Mouse (Mus musculus) ES-Bruce4 (cell line): Measurements from ENCODE around the gene Ccin. TPM values are rescaled to one million over a fixed set of nuclear protein-coding genes. Genes with fewer than 3 reads are reported as not detected.

ENCODE experiments used
- H3K27ac ChIP-seq: 2 replicates; pipeline ENCODE4 v1.5.1; 2012; ENCODE audit warnings: low read length, inconsistent platforms; ENCODE audit not compliant: insufficient read depth
- H3K27me3 ChIP-seq: 2 replicates; pipeline ENCODE4 v1.6.1; 2012; ENCODE audit warnings: mild to moderate bottlenecking, low read length, inconsistent platforms; ENCODE audit not compliant: control insufficient read depth, poor library complexity, insufficient read depth, severe bottlenecking
- H3K36me3 ChIP-seq: 2 replicates; pipeline ENCODE4 v1.6.1; 2012; ENCODE audit warnings: inconsistent platforms, mild to moderate bottlenecking, low read length, moderate library complexity; ENCODE audit not compliant: control insufficient read depth, poor library complexity, insufficient read depth, severe bottlenecking
- H3K4me1 ChIP-seq: one replicate; pipeline ENCODE4 v1.8.1; 2011; ENCODE audit warnings: low read length; ENCODE audit not compliant: control insufficient read depth, insufficient read depth
- H3K4me3 ChIP-seq: 2 replicates; pipeline ENCODE4 v1.5.1; 2011; ENCODE audit warnings: low read depth, mild to moderate bottlenecking, low read length
- H3K9ac ChIP-seq: 2 replicates; pipeline ENCODE4 v1.6.1; 2012; ENCODE audit warnings: low read depth, mild to moderate bottlenecking, inconsistent platforms; ENCODE audit not compliant: poor library complexity, severe bottlenecking
- H3K9me3 ChIP-seq: replicated peaks from 2 replicates; pipeline ENCODE4 v1.6.1; 2012; ENCODE audit warnings: mild to moderate bottlenecking, low read length, inconsistent platforms; ENCODE audit not compliant: control insufficient read depth, poor library complexity, insufficient read depth, severe bottlenecking
- CTCF ChIP-seq: IDR thresholded peaks from one replicate; pipeline ENCODE4 v1.8.1; 2011; ENCODE audit warnings: low read depth, low read length
- EP300 ChIP-seq: IDR thresholded peaks from 2 replicates; pipeline ENCODE4 v1.6.1; 2011; ENCODE audit warnings: low read depth, low read length; ENCODE audit not compliant: insufficient read depth
- POLR2A ChIP-seq: IDR thresholded peaks from one replicate; pipeline ENCODE4 v1.8.1; 2011; ENCODE audit warnings: low read length; ENCODE audit not compliant: insufficient read depth
- polyA plus RNA-seq: library from polyadenylated mRNA; stranded (reverse); fragments of >200 nt; gene quantifications from 2 replicates; pipeline ENCODE4 v1.2.4, GENCODE M21; 2011; ENCODE audit warnings: low read depth; ENCODE audit not compliant: missing spikeins, insufficient read depth, insufficient read length

The Ccin gene
- polyA plus RNA-seq, 1 experiment: not detected

DNA sequence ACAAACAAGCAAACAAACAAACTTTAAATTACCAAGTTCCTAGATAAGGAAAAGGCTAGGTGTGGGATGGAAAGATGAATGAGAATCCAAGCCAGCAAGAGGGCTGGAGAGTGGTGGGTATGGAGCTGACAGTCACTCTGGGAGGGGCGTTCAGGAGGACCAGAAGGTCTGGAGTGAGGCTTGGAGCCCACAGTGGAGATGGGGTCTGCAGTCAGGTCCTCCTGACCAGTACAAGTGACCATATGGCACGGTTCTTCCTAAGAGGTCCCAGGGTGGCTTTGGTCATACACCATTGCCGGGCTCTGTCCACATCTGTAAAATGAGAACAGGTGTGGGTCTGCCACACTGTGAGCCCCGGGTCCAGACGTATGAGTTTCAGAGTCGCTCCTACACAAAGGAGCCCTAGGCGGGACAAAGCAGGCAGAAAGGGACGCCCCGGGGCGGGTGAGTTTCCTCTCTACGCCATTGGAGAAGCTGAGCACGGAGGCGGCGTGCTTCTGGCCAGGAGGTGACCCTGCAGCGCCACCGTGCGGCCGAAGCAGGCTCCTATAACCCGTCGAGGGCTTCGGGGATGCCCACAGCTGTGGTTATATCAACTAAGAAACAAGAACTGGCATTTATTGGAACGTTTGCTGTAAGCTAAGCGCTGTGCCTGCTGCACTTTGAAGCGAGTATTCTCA is 1.1 kb upstream of the Ccin start:
- H3K27ac ChIP-seq: no peak overlapping the region
- no peaks in the 10 kb centered on the region for H3K27me3 ChIP-seq
- peaks cover 8% of the 10 kb centered on the region for H3K4me1 ChIP-seq
- H3K9me3 ChIP-seq: no peaks in the 10 kb centered on the region
- H3K4me3 ChIP-seq: no peak overlapping the region
- 0 out of 2 replicates have a peak overlapping the region, but pooled peaks have one; percentile 15 for H3K9ac ChIP-seq
- TF ChIP-seq EP300 (peak; percentile 70), CTCF (peak; percentile 88), POLR2A (no peak)
- H3K36me3 ChIP-seq: no peaks in the 10 kb centered on the region

DNA sequence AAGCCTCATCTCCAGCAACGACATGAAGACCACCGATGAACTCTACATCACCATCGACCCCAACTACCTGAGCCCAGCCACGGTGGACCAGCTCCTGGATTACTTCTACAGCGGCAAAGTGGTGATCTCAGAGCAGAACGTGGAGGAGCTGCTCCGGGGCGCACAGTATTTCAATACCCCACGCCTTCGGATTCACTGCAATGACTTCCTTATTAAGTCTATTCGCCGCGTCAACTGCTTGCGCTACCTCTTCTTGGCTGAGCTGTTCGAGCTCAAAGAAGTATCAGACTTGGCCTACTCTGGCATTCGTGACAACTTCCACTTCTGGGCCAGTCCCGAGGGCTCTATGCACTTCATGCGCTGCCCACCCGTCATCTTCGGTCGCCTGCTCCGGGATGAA is 473 bp downstream of the Ccin start:
- no peak for TF ChIP-seq CTCF
- TF ChIP-seq EP300: no peak
- no peak for TF ChIP-seq POLR2A
- H3K27me3 ChIP-seq: no peaks in the 10 kb centered on the region
- peaks cover 2% of the 10 kb centered on the region for H3K4me1 ChIP-seq
- H3K9me3 ChIP-seq: no peaks in the 10 kb centered on the region
- H3K4me3 ChIP-seq: no peak overlapping the region
- H3K36me3 ChIP-seq: no peaks in the 10 kb centered on the region
- H3K27ac ChIP-seq: no peak overlapping the region
- H3K9ac ChIP-seq: no peak overlapping the region

DNA sequence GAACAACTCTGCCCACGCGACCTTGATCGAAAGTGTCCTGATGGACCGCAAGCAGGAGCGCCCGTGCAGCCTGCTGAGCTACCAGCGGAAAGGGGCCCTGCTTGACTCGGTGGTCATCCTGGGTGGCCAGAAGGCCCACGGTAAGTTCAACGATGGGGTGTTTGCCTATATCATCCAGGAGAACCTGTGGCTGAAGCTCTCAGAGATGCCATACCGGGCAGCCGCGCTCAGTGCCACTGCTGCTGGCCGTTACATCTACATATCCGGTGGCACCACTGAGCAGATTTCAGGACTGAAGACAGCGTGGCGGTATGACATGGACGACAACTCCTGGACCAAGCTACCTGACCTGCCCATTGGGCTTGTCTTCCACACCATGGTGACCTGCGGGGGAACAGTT is 1.0 kb downstream of the Ccin start:
- Histone ChIP-seq H3K4me3 (no peak overlapping the region), H3K9ac (no peak overlapping the region), H3K36me3 (no peaks in the 10 kb centered on the region), H3K9me3 (no peaks in the 10 kb centered on the region), H3K27me3 (no peaks in the 10 kb centered on the region), H3K4me1 (no peaks in the 10 kb centered on the region), H3K27ac (no peak overlapping the region)
- TF ChIP-seq CTCF (no peak), POLR2A (no peak), EP300 (no peak)

DNA sequence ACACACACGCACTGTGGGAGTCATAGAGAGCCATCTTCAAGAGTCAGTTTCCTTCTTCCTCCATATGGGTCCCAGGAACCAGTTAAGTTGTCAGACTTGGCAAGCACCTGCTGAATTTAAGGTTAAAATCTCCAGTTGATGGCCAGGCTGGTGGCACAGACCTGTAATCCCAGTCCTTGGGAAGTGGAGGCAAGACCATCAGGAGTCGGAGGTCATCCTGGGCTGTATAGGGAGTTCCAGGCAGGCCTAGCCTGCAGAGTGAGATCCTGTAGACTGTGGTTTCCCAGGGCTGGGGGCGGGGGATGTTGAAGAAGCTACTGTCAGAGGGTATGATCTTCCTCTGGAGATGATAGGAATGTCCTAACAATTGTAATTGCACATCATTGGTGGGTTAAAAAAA is 5.7 kb downstream of the Ccin start:
- Histone ChIP-seq H3K36me3 (no peaks in the 10 kb centered on the region), H3K4me3 (no peak overlapping the region), H3K9ac (no peak overlapping the region), H3K27me3 (no peaks in the 10 kb centered on the region), H3K4me1 (no peaks in the 10 kb centered on the region), H3K27ac (no peak overlapping the region), H3K9me3 (no peaks in the 10 kb centered on the region)
- TF ChIP-seq EP300: no peak
- no peak for TF ChIP-seq CTCF
- TF ChIP-seq POLR2A: no peak

DNA sequence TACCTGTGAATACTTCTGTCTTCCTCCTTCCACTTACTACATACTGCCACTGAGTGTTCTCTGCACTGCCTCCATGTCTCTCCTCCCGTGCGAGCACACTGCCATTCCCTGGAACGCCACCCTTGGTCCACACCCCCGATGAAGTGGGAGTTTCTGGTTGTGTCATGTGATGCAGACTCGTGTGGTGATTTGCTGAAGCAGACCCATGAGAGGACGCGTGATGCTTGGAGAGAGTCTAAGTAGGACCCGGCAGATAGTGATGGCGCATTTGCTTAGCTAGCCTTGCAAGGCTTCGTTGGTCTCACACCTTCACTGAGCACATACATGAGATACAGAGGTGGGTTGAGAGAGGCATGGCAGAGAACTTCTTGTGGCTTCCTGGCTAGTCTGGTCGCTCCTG is 9.8 kb downstream of the Ccin start:
- Histone ChIP-seq H3K4me1 (no peaks in the 10 kb centered on the region), H3K36me3 (no peaks in the 10 kb centered on the region), H3K27ac (no peak overlapping the region), H3K9ac (no peak overlapping the region), H3K4me3 (peak overlapping the region; percentile 83), H3K9me3 (no peaks in the 10 kb centered on the region), H3K27me3 (no peaks in the 10 kb centered on the region)
- TF ChIP-seq POLR2A (peak; percentile 69), CTCF (no peak)

DNA sequence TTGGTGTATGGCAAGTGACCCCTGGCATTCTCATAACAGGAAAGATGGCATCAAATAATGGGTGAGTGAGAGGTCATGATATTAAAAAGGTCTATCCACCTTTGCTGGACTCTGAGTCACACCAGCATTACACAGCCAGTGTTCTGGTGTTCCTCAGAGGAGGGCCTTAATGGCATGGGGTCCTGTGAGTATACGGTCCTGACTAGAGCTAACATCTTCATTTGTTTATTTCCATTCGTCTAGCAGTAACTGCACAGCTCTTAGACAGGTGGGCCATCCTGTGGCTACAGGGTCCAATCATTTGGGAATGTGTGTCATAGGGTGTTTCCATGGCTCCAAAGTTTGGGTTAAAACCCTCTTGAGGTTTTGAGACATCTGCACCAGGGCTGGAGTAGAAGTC is 11.1 kb downstream of the Ccin start:
- H3K36me3 ChIP-seq: no peaks in the 10 kb centered on the region
- H3K9me3 ChIP-seq: no peaks in the 10 kb centered on the region
- no peaks in the 10 kb centered on the region for H3K27me3 ChIP-seq
- H3K4me3 ChIP-seq: no peak overlapping the region
- H3K9ac ChIP-seq: no peak overlapping the region
- H3K27ac ChIP-seq: no peak overlapping the region
- no peaks in the 10 kb centered on the region for H3K4me1 ChIP-seq
- no peak for TF ChIP-seq POLR2A
- TF ChIP-seq CTCF: no peak
- no peak for TF ChIP-seq EP300
